Mouse (Mus musculus) C2C12 (cell line): ENCODE data around the gene Pde3b.

Experiments used
- CTCF ChIP-seq: IDR thresholded peaks from one replicate; pipeline ENCODE4 v1.5.1; 2011; ENCODE audit not compliant: control insufficient read depth, insufficient read depth, insufficient read length
- USF1 ChIP-seq: IDR thresholded peaks from one replicate; pipeline ENCODE4 v1.6.1; 2011; ENCODE audit warnings: low read depth, mild to moderate bottlenecking, control low read depth, moderate library complexity

DNA sequence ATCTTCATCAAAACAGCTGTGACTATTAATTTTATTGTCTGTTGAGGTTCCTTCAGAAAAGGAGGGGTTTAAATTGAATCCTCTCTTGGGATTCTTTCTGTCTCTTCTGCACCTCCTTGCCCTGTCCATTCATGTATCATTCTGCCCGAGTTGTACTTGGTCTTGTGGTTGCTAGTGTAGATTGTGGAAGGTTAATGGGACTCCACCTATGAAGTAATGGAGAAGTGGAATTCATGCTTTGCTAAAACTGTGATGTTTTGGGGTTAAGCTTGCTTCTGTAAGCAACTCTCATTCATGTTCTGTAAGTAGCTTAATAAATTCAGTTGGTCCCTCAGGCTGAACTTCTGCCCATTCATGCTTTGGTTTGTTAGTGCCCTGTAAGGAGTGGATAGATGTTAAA lies 59.8 kb downstream of the Pde3b start:
- TF ChIP-seq USF1: no peak
- no peak for TF ChIP-seq CTCF
